Mouse (Mus musculus): ENCODE measurements at regions not wholly inside any gene's neighbourhood (a gene's known extent, or its start where the extent isn't known, plus 50 kb on each side); places are given as distances from the start of the nearest gene placed in this dataset.

- no peak for DNase-seq
Observed at GRCm38 (mm10) chr15:51586146-51586545, 2298.6 kb upstream of the Gm7489 start.

GRCm38 (mm10) chr15:51591406-51592068, 2293.2 kb upstream of the Gm7489 start:
- no peak for DNase-seq

- DNase-seq, result no peak
Observed at GRCm38 (mm10) chr15:51592069-51592435, 2292.7 kb upstream of the Gm7489 start.

GRCm38 (mm10) chr15:51592511-51593498, 2291.9 kb upstream of the Gm7489 start:
- DNase-seq, result no peak

GRCm38 (mm10) chr15:51594060-51594459, 2290.6 kb upstream of the Gm7489 start:
- DNase-seq, result no peak

- no peak for DNase-seq
Observed at GRCm38 (mm10) chr15:51595655-51596054, 2289.1 kb upstream of the Gm7489 start.

- no peak for DNase-seq
Observed at GRCm38 (mm10) chr15:51597841-51598240, 2286.9 kb upstream of the Gm7489 start.

GRCm38 (mm10) chr15:51601128-51601855, 2283.4 kb upstream of the Gm7489 start:
- no peak for DNase-seq

GRCm38 (mm10) chr15:51621455-51621854, 2263.3 kb upstream of the Gm7489 start:
- no peak for DNase-seq

- DNase-seq, result no peak
Observed at GRCm38 (mm10) chr15:51627463-51627862, 2257.2 kb upstream of the Gm7489 start.

GRCm38 (mm10) chr15:51628518-51628917, 2256.2 kb upstream of the Gm7489 start:
- no peak for DNase-seq

GRCm38 (mm10) chr15:51631881-51632280, 2252.8 kb upstream of the Gm7489 start:
- no peak for DNase-seq

- DNase-seq, result no peak
Observed at GRCm38 (mm10) chr15:51633068-51633467, 2251.6 kb upstream of the Gm7489 start.

- no peak for DNase-seq
Observed at GRCm38 (mm10) chr15:51634726-51635125, 2250.0 kb upstream of the Gm7489 start.

GRCm38 (mm10) chr15:51635129-51635920, 2249.4 kb upstream of the Gm7489 start:
- no peak for DNase-seq

GRCm38 (mm10) chr15:51637570-51637969, 2247.1 kb upstream of the Gm7489 start:
- no peak for DNase-seq

- no peak for DNase-seq
Observed at GRCm38 (mm10) chr15:51643772-51644311, 2240.9 kb upstream of the Gm7489 start.

- DNase-seq, result no peak
Observed at GRCm38 (mm10) chr15:51646304-51646703, 2238.4 kb upstream of the Gm7489 start.

GRCm38 (mm10) chr15:51652497-51652896, 2232.2 kb upstream of the Gm7489 start:
- no peak for DNase-seq

- no peak for DNase-seq
Observed at GRCm38 (mm10) chr15:51657621-51658020, 2227.1 kb upstream of the Gm7489 start.

GRCm38 (mm10) chr15:51668340-51668739, 2216.4 kb upstream of the Gm7489 start:
- DNase-seq, result no peak
